Mouse (Mus musculus): Measurements from ENCODE around the gene Map9.
"Not testable (repeated sequence)": the region's sequence is repeated elsewhere in the genome, so short reads cannot be mapped to it uniquely, and the experiment has no call there.

The Map9 gene

GRCm38 (mm10) chr3:82357797-82358524 is at the start of gene Map9:
Map9 (plus strand) TSS chr3:82358044.
- DNase-seq (ENCODE audit: low read depth in 2 of 2, low spot score in 2 of 2), result peak; percentile 91 to 93

GRCm38 (mm10) chr3:82315728-82316127 is 42.1 kb upstream of the Map9 start:
- no peak for DNase-seq (ENCODE audit: low read depth in 2 of 2, low spot score in 2 of 2)

- not testable (repeated sequence) for DNase-seq (ENCODE audit: low read depth in 2 of 2, low spot score in 2 of 2)
Observed at GRCm38 (mm10) chr3:82326736-82327135, 31.1 kb upstream of the Map9 start.

- DNase-seq (ENCODE audit: low read depth in 2 of 2, low spot score in 2 of 2), result no peak
Observed at GRCm38 (mm10) chr3:82332067-82332466, 25.8 kb upstream of the Map9 start.

- DNase-seq (ENCODE audit: low read depth in 2 of 2, low spot score in 2 of 2), result no peak
Observed at GRCm38 (mm10) chr3:82332536-82332935, 25.3 kb upstream of the Map9 start.

GRCm38 (mm10) chr3:82333128-82333969 is 24.5 kb upstream of the Map9 start:
- DNase-seq (ENCODE audit: low read depth in 2 of 2, low spot score in 2 of 2), result peak in 1 of 2 experiments; percentile 27

GRCm38 (mm10) chr3:82340111-82340510 is 17.7 kb upstream of the Map9 start:
- DNase-seq (ENCODE audit: low read depth in 2 of 2, low spot score in 2 of 2), result no peak

- DNase-seq (ENCODE audit: low read depth in 2 of 2, low spot score in 2 of 2), result no peak
Observed at GRCm38 (mm10) chr3:82348277-82348860, 9.5 kb upstream of the Map9 start.

- DNase-seq (ENCODE audit: low read depth in 2 of 2, low spot score in 2 of 2), result no peak
Observed at GRCm38 (mm10) chr3:82350321-82350720, 7.5 kb upstream of the Map9 start.

- no peak for DNase-seq (ENCODE audit: low read depth in 2 of 2, low spot score in 2 of 2)
Observed at GRCm38 (mm10) chr3:82357340-82357739, 504 bp upstream of the Map9 start.

- no peak for DNase-seq (ENCODE audit: low read depth in 2 of 2, low spot score in 2 of 2)
Observed at GRCm38 (mm10) chr3:82359036-82359435, 1.2 kb downstream of the Map9 start.

GRCm38 (mm10) chr3:82362452-82362851 is 4.6 kb downstream of the Map9 start:
- DNase-seq (ENCODE audit: low read depth in 2 of 2, low spot score in 2 of 2), result no peak

GRCm38 (mm10) chr3:82364505-82364904 is 6.7 kb downstream of the Map9 start:
- DNase-seq (ENCODE audit: low read depth in 2 of 2, low spot score in 2 of 2), result no peak

GRCm38 (mm10) chr3:82364988-82365387 is 7.1 kb downstream of the Map9 start:
- DNase-seq (ENCODE audit: low read depth in 2 of 2, low spot score in 2 of 2), result peak in 1 of 2 experiments; percentile 7

GRCm38 (mm10) chr3:82369063-82369860 is 11.4 kb downstream of the Map9 start:
- no peak for DNase-seq (ENCODE audit: low read depth in 2 of 2, low spot score in 2 of 2)

GRCm38 (mm10) chr3:82370439-82371011 is 12.7 kb downstream of the Map9 start:
- DNase-seq (ENCODE audit: low read depth in 2 of 2, low spot score in 2 of 2), result no peak

- DNase-seq (ENCODE audit: low read depth in 2 of 2, low spot score in 2 of 2), result no peak
Observed at GRCm38 (mm10) chr3:82376965-82377364, 19.1 kb downstream of the Map9 start.

- no peak for DNase-seq (ENCODE audit: low read depth in 2 of 2, low spot score in 2 of 2)
Observed at GRCm38 (mm10) chr3:82382325-82382724, 24.5 kb downstream of the Map9 start.

GRCm38 (mm10) chr3:82385091-82385490 is 27.2 kb downstream of the Map9 start:
- no peak for DNase-seq (ENCODE audit: low read depth in 2 of 2, low spot score in 2 of 2)

GRCm38 (mm10) chr3:82405830-82406229 is 48.0 kb downstream of the Map9 start:
- no peak for DNase-seq (ENCODE audit: low read depth in 2 of 2, low spot score in 2 of 2)

GRCm38 (mm10) chr3:82406336-82406735 is 48.5 kb downstream of the Map9 start:
- no peak for DNase-seq (ENCODE audit: low read depth in 2 of 2, low spot score in 2 of 2)

Data from CD8-positive naive resting alpha-beta T cell, adult 2 months (primary cell).